Mouse (Mus musculus) kidney, embryonic 16.5 days (tissue): ENCODE results near the gene Slc35e4. TPM values are rescaled to one million over a fixed set of nuclear protein-coding genes. Genes with fewer than 3 reads are reported as not detected.

Experiments
- ATAC-seq: fragments of 200-750 bp; cut with Nextera tagmentation; 2 replicates; pipeline ENCODE4 v1.8.0; 2017; ENCODE audit warnings: moderate TSS enrichment; ENCODE audit not compliant: low FRiP score, low TSS enrichment
- H3K27ac ChIP-seq: fragments of 300-500 bp; sonication (generic); 2 replicates; pipeline ENCODE4 v1.5.1; 2014; ENCODE audit warnings: low read length
- H3K27me3 ChIP-seq: fragments of 300-500 bp; sonication (generic); 2 replicates; pipeline ENCODE4 v1.6.1; 2014; ENCODE audit warnings: low read length, control low read depth, mixed read lengths; ENCODE audit not compliant: insufficient read depth
- H3K36me3 ChIP-seq: fragments of 300-500 bp; sonication (generic); 2 replicates; pipeline ENCODE4 v1.6.1; 2014; ENCODE audit warnings: low read length, control low read depth, mixed read lengths; ENCODE audit not compliant: insufficient read depth
- H3K4me1 ChIP-seq: fragments of 300-500 bp; sonication (generic); 2 replicates; pipeline ENCODE4 v1.6.1; 2014; ENCODE audit warnings: low read length, control low read depth, mixed read lengths; ENCODE audit not compliant: insufficient read depth
- H3K4me2 ChIP-seq: fragments of 300-500 bp; sonication (generic); replicated peaks from 2 replicates; pipeline ENCODE4 v1.6.1; 2014; ENCODE audit warnings: low read depth, low read length
- H3K4me3 ChIP-seq: fragments of 300-500 bp; sonication (generic); 2 replicates; pipeline ENCODE4 v1.5.1; 2014; ENCODE audit warnings: mild to moderate bottlenecking, low read length
- H3K9ac ChIP-seq: fragments of 300-500 bp; sonication (generic); replicated peaks from 2 replicates; pipeline ENCODE4 v1.6.1; 2014; ENCODE audit warnings: low read length
- H3K9me3 ChIP-seq: fragments of 300-500 bp; sonication (generic); 2 replicates; pipeline ENCODE4 v1.6.1; 2016; ENCODE audit warnings: low read length, control low read depth
- WGBS: fragments of 180-500 bp; shearing (Covaris S2); extraction: QIAGEN DNeasy Blood & Tissue Kit; methylation state at CpG from one replicate; pipeline ENCODE4 v1.1.7; 2014; 5-methylcytosine and 5-hydroxymethylcytosine counted together
- polyA plus RNA-seq: library from polyadenylated mRNA; unstranded; fragments of >200 nt; fragmentation: Nextera tagmentation; extraction: Ambion mirVana; gene quantifications from 2 replicates; pipeline ENCODE4 v1.2.1, GENCODE M21; 2015

Gene Slc35e4
- polyA plus RNA-seq, 1 experiment from 2014 or later: 6.1 TPM

- WGBS: 74% methylated on average over 5 of the region's 5 CpGs
- no peak overlapping the region for H3K27ac ChIP-seq
- no peak overlapping the region for H3K9ac ChIP-seq
- no peak overlapping the region for H3K4me3 ChIP-seq
- 0 out of 2 replicates have a peak, but pooled peaks cover 4% of the 10 kb centered on the region for H3K27me3 ChIP-seq
- H3K36me3 ChIP-seq: no peaks in the 10 kb centered on the region
- no peaks in the 10 kb centered on the region for H3K4me1 ChIP-seq
- H3K4me2 ChIP-seq: no peak overlapping the region
- no peaks in the 10 kb centered on the region for H3K9me3 ChIP-seq
- ATAC-seq: no peak
Measured at GRCm38 (mm10) chr11:3857902-3858301, 56.6 kb downstream of the Slc35e4 start.

Other genes with a start within 250 kb of the Slc35e4 start
- gene Osbp2, start 50.8 kb downstream of the Slc35e4 start, polyA plus RNA-seq: 1.1 and 1.2 TPM in 2 replicates
- 0.62 and 0.71 TPM in 2 replicates for gene 4921536K21Rik, start 19.6 kb downstream of the Slc35e4 start, polyA plus RNA-seq
- gene Dusp18, start 19.4 kb downstream of the Slc35e4 start, polyA plus RNA-seq: 14.7 and 16.4 TPM in 2 replicates
- 152 and 173 TPM in 2 replicates for gene Tcn2, start 17.5 kb upstream of the Slc35e4 start, polyA plus RNA-seq
- gene Pes1, start 49.3 kb upstream of the Slc35e4 start, polyA plus RNA-seq: 88.0 and 88.8 TPM in 2 replicates
- gene 4930556J24Rik, start 62.1 kb upstream of the Slc35e4 start, polyA plus RNA-seq: 0.31 and 0.49 TPM in 2 replicates
- 9.7 and 11.1 TPM in 2 replicates for gene Gal3st1, start 69.0 kb upstream of the Slc35e4 start, polyA plus RNA-seq
- 0.41 TPM in 1 of 2 replicates, not detected in the other for gene Sec14l4, start 116.8 kb upstream of the Slc35e4 start, polyA plus RNA-seq
- 1.7 TPM in 1 of 2 replicates, not detected in the other for gene Sec14l3, start 150.2 kb upstream of the Slc35e4 start, polyA plus RNA-seq
- 18.5 and 20.1 TPM in 2 replicates for gene Mtfp1, start 180.8 kb upstream of the Slc35e4 start, polyA plus RNA-seq
- 1.5 and 2.1 TPM in 2 replicates for gene Sec14l2, start 208.8 kb upstream of the Slc35e4 start, polyA plus RNA-seq
- 28.9 and 30.0 TPM in 2 replicates for gene Rnf215, start 220.5 kb upstream of the Slc35e4 start, polyA plus RNA-seq
- gene Ccdc157, start 245.6 kb upstream of the Slc35e4 start, polyA plus RNA-seq: 9.4 and 10.7 TPM in 2 replicates
- gene Sf3a1, start 245.7 kb upstream of the Slc35e4 start, polyA plus RNA-seq: 54.5 and 65.5 TPM in 2 replicates